Mouse (Mus musculus) thymus, postnatal 14 days (tissue): ENCODE data around the gene Ctnnbl1.

ENCODE experiments used
- DNase-seq: peaks from one replicate; pipeline ENCODE4 v3.0.0; 2021

Ctnnbl1 gene

GRCm38 (mm10) chr2:157877967-157878366, 140.8 kb downstream of the Ctnnbl1 start:
- no peak for DNase-seq

- no peak for DNase-seq
Measured at GRCm38 (mm10) chr2:157881939-157882338, 144.7 kb downstream of the Ctnnbl1 start.

- no peak for DNase-seq
Measured at GRCm38 (mm10) chr2:157887275-157888025, 150.2 kb downstream of the Ctnnbl1 start.

- no peak for DNase-seq
Measured at GRCm38 (mm10) chr2:157891166-157891565, 154.0 kb downstream of the Ctnnbl1 start.

GRCm38 (mm10) chr2:157897131-157897530, 159.9 kb downstream of the Ctnnbl1 start:
- no peak for DNase-seq

- peak; percentile 78 for DNase-seq
Measured at GRCm38 (mm10) chr2:157913204-157913636, 176.0 kb downstream of the Ctnnbl1 start.

DNA sequence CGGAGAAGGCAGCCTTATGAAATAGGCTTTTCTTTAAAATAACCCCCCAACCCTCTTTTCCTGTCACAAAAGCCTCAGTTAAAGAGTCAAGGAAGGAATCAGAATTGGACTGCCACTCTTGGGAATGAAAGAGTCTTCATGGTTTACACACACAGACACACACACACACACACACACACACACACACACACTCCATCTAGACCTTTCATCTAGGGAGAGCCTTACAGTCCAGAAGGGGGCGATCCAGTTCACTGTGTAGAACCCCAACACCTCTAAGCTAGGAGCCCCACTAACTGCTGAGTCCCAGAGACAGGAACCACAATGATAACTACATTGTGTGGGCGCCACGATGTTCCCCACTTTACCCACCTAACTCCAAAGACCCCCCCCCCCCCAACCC, 176.5 kb downstream of the Ctnnbl1 start:
- DNase-seq = no peak

DNA sequence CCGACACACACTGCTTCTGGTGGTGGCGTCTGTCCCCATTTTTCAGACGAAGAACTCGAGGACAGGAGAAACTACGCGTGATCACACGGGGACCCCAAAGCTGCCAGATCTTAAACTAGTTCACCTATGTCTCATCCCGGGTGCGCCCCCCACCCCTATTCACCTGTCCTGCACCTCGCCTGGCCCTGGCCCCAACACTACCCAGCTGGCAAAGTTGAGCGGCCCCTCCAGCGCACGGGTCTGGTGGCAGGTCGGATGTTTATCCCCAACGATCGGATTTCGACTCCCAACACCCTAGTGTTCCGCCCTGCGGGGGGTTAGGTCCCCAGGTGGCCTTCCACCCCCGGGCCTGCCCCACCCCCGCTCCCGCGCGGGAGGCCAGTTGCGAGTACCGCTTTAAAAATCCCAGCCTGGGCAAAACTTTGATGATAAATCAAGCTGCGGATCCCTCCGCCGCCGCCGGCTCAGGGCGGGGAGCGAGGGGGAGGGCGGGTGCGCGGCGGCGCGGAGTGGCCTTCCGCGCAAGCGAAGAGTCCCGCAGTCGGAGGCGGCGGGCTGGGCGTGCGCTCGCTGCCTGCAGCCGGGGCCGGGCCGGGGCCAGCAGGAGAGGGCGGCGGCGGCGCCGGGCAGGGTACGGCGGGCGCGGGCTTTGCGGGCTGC, 177.0 kb downstream of the Ctnnbl1 start, which contains the start of gene Vstm2l:
Vstm2l (plus strand) TSS at position 549 of the 660 bp plus-strand sequence.
- peak; percentile 5 for DNase-seq

DNA sequence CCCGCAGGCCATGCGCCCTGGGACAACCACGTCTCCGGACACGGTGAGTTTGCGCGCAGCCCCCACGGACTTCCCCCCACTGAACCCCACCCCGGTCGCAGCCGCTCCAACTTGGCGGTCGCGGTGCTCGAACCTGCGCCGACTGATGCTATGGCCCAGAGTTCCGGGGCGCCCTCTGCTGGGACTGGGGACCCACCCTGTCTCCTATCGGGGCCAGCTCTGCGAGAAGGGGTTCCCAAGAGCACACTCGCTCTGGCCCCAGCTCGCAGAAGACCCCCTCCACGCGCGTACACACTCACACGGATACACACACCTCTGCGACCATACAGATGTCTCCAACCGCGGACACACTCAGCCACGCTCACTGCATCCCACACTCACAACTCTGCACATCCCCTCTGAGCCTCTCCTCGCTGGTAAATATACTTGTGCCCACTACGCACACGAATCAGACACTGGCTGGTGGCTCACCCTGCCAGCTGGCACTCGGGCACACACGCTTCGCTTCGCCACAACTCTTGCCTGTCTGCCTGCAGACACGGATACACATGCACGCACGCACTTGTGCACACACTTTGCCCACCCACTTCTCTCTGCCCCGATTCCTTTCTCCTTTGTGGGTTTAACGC, 177.8 kb downstream of the Ctnnbl1 start:
- peak; percentile 10 for DNase-seq

DNA sequence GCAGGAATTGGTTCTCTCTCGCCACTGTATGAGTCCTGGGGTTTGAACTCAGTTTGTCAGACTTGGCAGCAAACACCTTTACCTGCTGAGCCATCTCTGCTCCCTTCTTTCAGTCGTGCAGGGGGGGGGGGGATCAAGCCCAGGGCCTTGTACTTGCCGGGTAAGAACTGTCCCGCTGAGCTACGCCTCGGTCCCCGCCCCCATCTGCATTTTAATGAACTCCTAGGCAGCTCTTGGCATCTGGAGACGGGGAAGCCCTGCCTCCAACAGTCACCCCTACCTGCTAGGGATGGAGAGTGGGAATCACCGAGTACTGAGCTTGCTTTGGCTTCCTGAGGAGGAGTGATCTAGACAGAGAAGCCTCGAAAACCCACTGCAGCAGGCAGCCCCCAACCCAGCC, 181.3 kb downstream of the Ctnnbl1 start:
- DNase-seq = no peak

DNA sequence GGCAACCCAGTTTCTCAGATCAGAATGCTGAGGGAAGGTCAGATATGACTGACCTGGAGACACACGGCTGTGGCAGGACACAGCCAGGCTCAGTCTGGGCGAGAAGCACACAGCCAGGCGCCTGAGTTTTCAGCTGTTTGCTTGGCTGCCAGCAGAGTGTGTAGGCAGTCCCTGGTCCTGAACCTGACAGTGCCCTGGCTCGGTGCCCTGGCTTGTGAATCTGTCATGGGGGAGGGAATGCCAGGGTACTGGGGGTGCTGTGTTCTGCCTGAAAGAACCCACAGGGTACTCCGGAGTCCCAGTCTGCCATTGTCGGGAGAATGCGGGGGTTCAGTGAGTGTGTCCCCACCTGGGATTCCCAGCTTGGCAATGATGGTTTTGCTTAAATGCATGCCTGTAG, 184.3 kb downstream of the Ctnnbl1 start:
- DNase-seq = no peak

GRCm38 (mm10) chr2:157923406-157923805, 186.2 kb downstream of the Ctnnbl1 start:
- no peak for DNase-seq

DNA sequence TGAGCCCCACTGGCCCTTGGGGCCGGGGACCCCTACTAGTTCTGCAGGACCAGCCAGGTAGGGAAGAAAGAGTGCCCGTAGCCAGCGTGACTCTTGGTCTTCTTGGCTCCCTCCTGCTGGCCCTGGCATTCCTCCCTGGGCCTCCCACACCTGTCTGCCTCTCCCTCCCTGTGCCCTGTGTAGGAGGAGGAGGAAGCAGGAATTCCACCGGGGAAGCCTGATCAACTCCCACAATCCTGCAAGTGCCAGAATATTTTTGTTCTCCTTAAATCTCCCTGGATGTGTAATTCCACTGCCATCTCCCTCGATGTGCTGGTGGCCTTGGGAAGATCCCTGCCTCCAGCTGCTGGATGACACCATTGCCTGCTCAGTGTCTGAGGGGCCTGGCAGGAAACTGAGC, 187.3 kb downstream of the Ctnnbl1 start:
- no peak for DNase-seq

GRCm38 (mm10) chr2:157926502-157926901, 189.3 kb downstream of the Ctnnbl1 start:
- DNase-seq = no peak

- DNase-seq = no peak
Measured at GRCm38 (mm10) chr2:157926927-157927326, 189.7 kb downstream of the Ctnnbl1 start.

- DNase-seq = no peak
Measured at GRCm38 (mm10) chr2:157927397-157927796, 190.2 kb downstream of the Ctnnbl1 start.

DNA sequence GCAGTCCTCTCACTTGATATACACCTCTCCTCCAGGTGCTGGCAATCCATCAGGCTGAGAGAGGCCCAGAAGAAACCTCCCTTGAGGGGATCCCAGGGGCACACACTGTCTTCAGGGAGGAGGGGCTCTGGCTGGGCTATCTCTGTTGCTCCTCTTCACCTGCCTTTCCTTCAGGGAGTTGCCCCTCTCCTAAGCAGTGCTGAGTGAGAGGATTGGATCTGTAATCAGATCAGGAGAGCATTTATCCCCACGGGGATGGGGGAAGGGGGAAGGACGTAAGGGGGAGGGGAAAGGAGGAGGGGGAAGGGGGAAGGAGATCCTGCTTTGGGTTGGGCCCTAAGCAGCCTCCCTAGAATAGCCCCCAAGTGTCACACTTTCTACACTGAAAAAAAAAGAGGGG, 190.6 kb downstream of the Ctnnbl1 start:
- DNase-seq = no peak

DNA sequence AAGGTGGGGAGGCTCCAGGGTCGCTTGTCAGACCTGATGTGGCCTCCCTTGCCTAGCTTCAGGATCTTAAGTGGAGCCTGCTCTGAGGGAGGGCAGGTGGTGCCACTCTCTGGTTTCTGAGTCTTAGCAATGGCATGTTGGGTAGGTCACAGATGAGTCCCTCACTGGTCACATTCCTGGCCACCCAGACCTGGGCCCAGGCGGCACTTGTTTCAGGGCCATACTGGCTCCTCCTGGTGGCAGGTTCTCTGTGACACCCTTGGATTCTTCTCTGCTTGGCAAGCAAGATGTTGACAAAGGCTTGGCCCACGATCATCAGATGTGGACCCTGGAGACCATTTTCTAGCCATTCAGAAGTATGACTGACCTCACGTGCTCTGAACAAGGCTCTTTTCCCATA, 195.5 kb downstream of the Ctnnbl1 start:
- no peak for DNase-seq

GRCm38 (mm10) chr2:157935444-157936171, 198.4 kb downstream of the Ctnnbl1 start:
- no peak for DNase-seq

- DNase-seq = no peak
Measured at GRCm38 (mm10) chr2:157936676-157937075, 199.5 kb downstream of the Ctnnbl1 start.

DNA sequence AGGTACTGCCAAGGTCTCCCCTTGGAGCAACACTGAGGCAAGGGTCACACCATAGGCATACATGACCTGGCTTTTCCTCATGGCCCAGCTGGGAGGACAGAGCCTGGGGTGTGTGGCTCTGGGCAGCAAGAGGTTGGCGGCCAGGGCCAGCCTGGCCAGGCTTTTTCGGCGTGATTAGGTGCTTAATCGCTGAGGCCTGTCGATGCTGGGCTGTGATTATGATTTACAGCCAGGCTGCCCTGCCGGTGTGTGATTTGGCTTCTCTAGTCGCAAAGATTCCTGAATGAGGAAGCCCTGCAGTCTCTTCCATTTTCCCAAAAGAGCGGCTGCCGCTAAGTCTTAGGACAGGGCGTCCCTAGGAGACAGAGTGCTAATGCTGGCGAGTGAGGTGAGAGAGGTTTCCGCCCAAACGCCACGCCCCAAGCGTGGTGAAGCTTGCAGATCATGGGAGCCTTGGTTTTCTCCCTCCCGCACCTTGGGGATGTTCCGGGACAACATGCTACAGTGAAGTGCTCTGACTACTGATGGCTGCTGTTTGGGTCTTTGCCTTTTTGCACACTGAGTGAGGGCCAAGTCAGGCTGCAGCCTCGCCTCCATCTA, 203.5 kb downstream of the Ctnnbl1 start:
- no peak for DNase-seq
